16 mouse cellular contexts compared by ENCODE assay signal in the genomic region with DNA sequence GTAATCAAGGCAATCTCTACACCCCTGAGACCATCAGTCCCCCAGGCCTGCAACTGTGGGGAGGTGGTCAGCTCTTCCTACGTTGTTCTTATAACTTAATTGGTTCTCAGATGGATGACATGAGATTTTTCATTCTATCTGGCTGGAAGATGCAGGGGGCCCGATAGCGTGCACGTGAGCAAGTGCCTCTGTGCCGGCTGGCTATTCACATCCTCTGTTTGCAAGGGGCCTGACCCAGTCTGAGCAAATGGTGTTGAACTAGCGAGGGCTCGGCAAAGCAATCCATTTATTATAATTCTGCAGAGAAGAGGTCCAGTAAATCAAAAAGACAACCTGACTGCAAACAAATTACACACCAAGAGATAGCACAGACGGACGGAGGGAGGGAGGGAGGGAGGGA.
A peak's percentile ranks its signal among the peaks of the same experiment; 100 is the strongest.
DNase-seq lines count a peak whose midpoint lies in the region; ATAC-seq and TF ChIP-seq lines count a peak whose summit lies in the region.
"Had no signal": no experiment of that assay in that cellular context is flagged by ENCODE, and none has a peak within 500 bp of the region (broad histone marks: within the 10 kb centered on the region; RNA-seq: fewer than 3 reads in every experiment).

No protein-coding gene starts in this region.

- no peaks in the 10 kb centered on the region for H3K9me3 ChIP-seq in forebrain, postnatal 0 days (ENCODE audit: low read length)
- H3K9me3 ChIP-seq in midbrain, embryonic 11.5 days (ENCODE audit: control insufficient read depth, low read length), result no peaks in the 10 kb centered on the region
- H3K9me3 ChIP-seq in neural tube, embryonic 15.5 days (replicated peaks), result no peaks in the 10 kb centered on the region
- H3K9me3 ChIP-seq in limb, embryonic 10.5 days (replicated peaks), result no peaks in the 10 kb centered on the region
- H3K9me3 ChIP-seq: embryonic facial prominence, embryonic 12.5 days; intestine, embryonic 15.5 days had no signal

- H3K27me3 ChIP-seq in forebrain, postnatal 0 days (ENCODE audit: insufficient read depth, low read length), result peaks cover 3% of the 10 kb centered on the region; the same call in 1 of the 2 replicates
- peaks cover 17% of the 10 kb centered on the region for H3K27me3 ChIP-seq in midbrain, embryonic 11.5 days (ENCODE audit: control insufficient read depth, insufficient read depth, low read length)
- H3K27me3 ChIP-seq in neural tube, embryonic 15.5 days (replicated peaks), result no peaks in the 10 kb centered on the region
- peaks cover 64% of the 10 kb centered on the region for H3K27me3 ChIP-seq in limb, embryonic 10.5 days (ENCODE audit: low read depth, poor library complexity, severe bottlenecking)
- H3K27me3 ChIP-seq: CH12.LX had no signal

- 11% methylated on average over 9 of the region's 9 CpGs for WGBS in forebrain, postnatal 0 days
- 4% methylated on average over 9 of the region's 9 CpGs for WGBS in midbrain, embryonic 11.5 days
- WGBS in neural tube, embryonic 15.5 days, result 6% methylated on average over 9 of the region's 9 CpGs
- WGBS in limb, embryonic 10.5 days, result 11% methylated on average over 9 of the region's 9 CpGs

- no peak overlapping the region for H3K4me2 ChIP-seq in forebrain, postnatal 0 days (ENCODE audit: low read depth)
- H3K4me2 ChIP-seq in midbrain, embryonic 11.5 days, result no peak overlapping the region
- 0 out of 2 replicates have a peak overlapping the region, but pooled peaks have one; percentile 11 for H3K4me2 ChIP-seq in neural tube, embryonic 15.5 days
- H3K4me2 ChIP-seq: embryonic facial prominence, embryonic 12.5 days; intestine, embryonic 15.5 days had no signal

- no peak for TF ChIP-seq CTCF in forebrain, postnatal 0 days (IDR thresholded peaks at IDR 0.05; ENCODE audit: low read depth)

- no peaks in the 10 kb centered on the region for H3K36me3 ChIP-seq in forebrain, postnatal 0 days (ENCODE audit: insufficient read depth)
- no peaks in the 10 kb centered on the region for H3K36me3 ChIP-seq in midbrain, embryonic 11.5 days (ENCODE audit: control insufficient read depth, insufficient read depth, low read length)
- H3K36me3 ChIP-seq in neural tube, embryonic 15.5 days, result no peaks in the 10 kb centered on the region
- no peaks in the 10 kb centered on the region for H3K36me3 ChIP-seq in limb, embryonic 10.5 days
- H3K36me3 ChIP-seq: embryonic facial prominence, embryonic 12.5 days; intestine, embryonic 15.5 days had no signal

- H3K27ac ChIP-seq in forebrain, postnatal 0 days (ENCODE audit: low read depth, low read length), result no peak overlapping the region
- no peak overlapping the region for H3K27ac ChIP-seq in midbrain, embryonic 11.5 days (ENCODE audit: low read depth, low read length)
- H3K27ac ChIP-seq in neural tube, embryonic 15.5 days (replicated peaks), result 0 out of 2 replicates have a peak overlapping the region, but pooled peaks have one; percentile 9
- no peak overlapping the region for H3K27ac ChIP-seq in limb, embryonic 10.5 days
- H3K27ac ChIP-seq: embryonic facial prominence, embryonic 12.5 days; heart, adult 2 months; intestine, embryonic 15.5 days; kidney, postnatal 0 days had no signal

- H3K4me3 ChIP-seq in forebrain, postnatal 0 days (ENCODE audit: low read depth, low read length), result no peak overlapping the region
- H3K4me3 ChIP-seq in midbrain, embryonic 11.5 days (ENCODE audit: low read depth, low read length), result no peak overlapping the region
- H3K4me3 ChIP-seq in neural tube, embryonic 15.5 days (replicated peaks), result no peak overlapping the region
- no peak overlapping the region for H3K4me3 ChIP-seq in limb, embryonic 10.5 days
- H3K4me3 ChIP-seq: embryonic facial prominence, embryonic 12.5 days; heart, adult 2 months; intestine, embryonic 15.5 days had no signal

- peak; percentile 63 for DNase-seq in embryo, embryonic 10 days (ENCODE audit: low spot score)
- no peak for DNase-seq in embryo, embryonic 9.5 days (ENCODE audit: extremely low spot score)
- DNase-seq in forebrain, postnatal 0 days, result no peak
- no peak for DNase-seq in midbrain, embryonic 11.5 days (ENCODE audit: low spot score, missing footprints)
- no peak for DNase-seq in limb, embryonic 10.5 days (ENCODE audit: low spot score)
- no peak for DNase-seq in thymus, postnatal 4 days
- DNase-seq: adrenal gland, postnatal 36 days; cerebellum, postnatal 10 days; lung, postnatal 36 days had no signal

- H3K9ac ChIP-seq in forebrain, postnatal 0 days, result no peak overlapping the region
- no peak overlapping the region for H3K9ac ChIP-seq in midbrain, embryonic 11.5 days (ENCODE audit: low read length)
- H3K9ac ChIP-seq in neural tube, embryonic 15.5 days (replicated peaks), result no peak overlapping the region
- H3K9ac ChIP-seq: embryonic facial prominence, embryonic 12.5 days; intestine, embryonic 15.5 days had no signal

- H3K4me1 ChIP-seq in forebrain, postnatal 0 days (ENCODE audit: insufficient read depth), result no peaks in the 10 kb centered on the region; the same call in 1 of the 2 replicates
- peaks cover 23% of the 10 kb centered on the region for H3K4me1 ChIP-seq in midbrain, embryonic 11.5 days (ENCODE audit: control insufficient read depth, insufficient read depth, low read length)
- H3K4me1 ChIP-seq in neural tube, embryonic 15.5 days, result peaks cover 48% of the 10 kb centered on the region
- H3K4me1 ChIP-seq in limb, embryonic 10.5 days, result peaks cover 19% of the 10 kb centered on the region
- H3K4me1 ChIP-seq: embryonic facial prominence, embryonic 12.5 days; intestine, embryonic 15.5 days had no signal

- ATAC-seq in forebrain, postnatal 0 days, result peak; percentile 51; the same call in 1 of the 2 replicates
- peak; percentile 72 for ATAC-seq in midbrain, embryonic 11.5 days (ENCODE audit: low FRiP score)
- peak; percentile 60; the same call in 1 of the 2 replicates for ATAC-seq in neural tube, embryonic 15.5 days (ENCODE audit: low FRiP score)
- no peak for ATAC-seq in cerebellum, adult (ENCODE audit: insufficient number of reproducible peaks, low FRiP score, low TSS enrichment)
- ATAC-seq: intestine, embryonic 15.5 days had no signal
